Mouse (Mus musculus) stomach, embryonic 15.5 days (tissue): ENCODE data around the gene Tmem219. TPM values are rescaled to one million over a fixed set of nuclear protein-coding genes. Genes with fewer than 3 reads are reported as not detected.
"Not testable (repeated sequence)": the region's sequence is repeated elsewhere in the genome, so short reads cannot be mapped to it uniquely, and the experiment has no call there.

Source experiments
- ATAC-seq: fragments of 200-750 bp; cut with Nextera tagmentation; 2 replicates; pipeline ENCODE4 v1.8.0; 2017; ENCODE audit warnings: low read depth, moderate number of reproducible peaks, moderate TSS enrichment; ENCODE audit not compliant: insufficient read depth, low FRiP score
- H3K27ac ChIP-seq: fragments of 300-500 bp; sonication (generic); 2 replicates; pipeline ENCODE4 v1.5.1; 2015; ENCODE audit warnings: mild to moderate bottlenecking, inconsistent platforms
- H3K27me3 ChIP-seq: fragments of 300-500 bp; sonication (generic); replicated peaks from 2 replicates; pipeline ENCODE4 v1.6.1; 2015; ENCODE audit warnings: inconsistent platforms
- H3K36me3 ChIP-seq: fragments of 300-500 bp; sonication (generic); 2 replicates; pipeline ENCODE4 v1.6.1; 2015; ENCODE audit warnings: inconsistent platforms
- H3K4me1 ChIP-seq: fragments of 300-500 bp; sonication (generic); 2 replicates; pipeline ENCODE4 v1.6.1; 2015; ENCODE audit warnings: inconsistent platforms
- H3K4me2 ChIP-seq: fragments of 300-500 bp; sonication (generic); 2 replicates; pipeline ENCODE4 v1.6.1; 2015; ENCODE audit warnings: mild to moderate bottlenecking, inconsistent platforms
- H3K4me3 ChIP-seq: fragments of 300-500 bp; sonication (generic); replicated peaks from 2 replicates; pipeline ENCODE4 v1.5.1; 2015; ENCODE audit warnings: inconsistent platforms
- H3K9ac ChIP-seq: fragments of 300-500 bp; sonication (generic); 2 replicates; pipeline ENCODE4 v1.6.1; 2015; ENCODE audit warnings: inconsistent platforms
- H3K9me3 ChIP-seq: fragments of 300-500 bp; sonication (generic); 2 replicates; pipeline ENCODE4 v1.6.1; 2016; ENCODE audit warnings: inconsistent platforms
- WGBS: fragments of 180-500 bp; shearing (Covaris S2); methylation state at CpG from one replicate; pipeline ENCODE4 v1.1.7; 2015; 5-methylcytosine and 5-hydroxymethylcytosine counted together
- polyA plus RNA-seq: library from polyadenylated mRNA; unstranded; fragments of >200 nt; fragmentation: Nextera tagmentation; extraction: Ambion mirVana; gene quantifications from 2 replicates; pipeline ENCODE4 v1.2.1, GENCODE M21; 2015

Gene Tmem219
- polyA plus RNA-seq, 1 experiment from 2014 or later = 32.0 TPM

DNA sequence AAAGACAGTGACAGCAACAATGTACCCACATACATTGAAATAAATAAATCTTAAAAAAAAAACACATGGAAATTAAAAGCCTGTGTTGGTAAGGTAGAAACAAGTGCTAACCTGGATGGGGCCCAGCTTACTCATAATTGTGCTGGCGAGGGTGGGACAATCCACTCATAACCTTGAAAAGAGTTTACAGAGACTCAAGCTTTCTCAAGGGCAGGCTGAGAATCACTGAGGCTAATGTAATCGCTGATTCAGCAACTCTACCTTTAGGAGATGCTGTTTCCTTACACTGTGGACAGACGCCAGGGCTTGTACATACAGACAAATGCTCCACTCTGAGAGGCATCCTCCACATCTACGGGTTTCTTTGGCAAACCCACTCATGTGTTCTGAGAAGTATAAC, 2.7 kb downstream of the Tmem219 start:
- Histone ChIP-seq H3K4me3 (no peak overlapping the region), H3K36me3 (no peaks in the 10 kb centered on the region), H3K9ac (no peak overlapping the region), H3K27me3 (no peaks in the 10 kb centered on the region), H3K27ac (no peak overlapping the region), H3K9me3 (no peaks in the 10 kb centered on the region), H3K4me2 (no peak overlapping the region), H3K4me1 (peaks cover 9% of the 10 kb centered on the region)
- no peak for ATAC-seq
- WGBS = 68% methylated on average over 4 of the region's 4 CpGs

GRCm38 (mm10) chr7:126918356-126918755, 4.4 kb downstream of the Tmem219 start:
- not testable (repeated sequence) for H3K4me2 ChIP-seq, H3K4me1 ChIP-seq, ATAC-seq, H3K9ac ChIP-seq, H3K36me3 ChIP-seq, H3K27me3 ChIP-seq, H3K9me3 ChIP-seq, H3K4me3 ChIP-seq, H3K27ac ChIP-seq
- WGBS = 20% methylated on average over 4 of the region's 4 CpGs

DNA sequence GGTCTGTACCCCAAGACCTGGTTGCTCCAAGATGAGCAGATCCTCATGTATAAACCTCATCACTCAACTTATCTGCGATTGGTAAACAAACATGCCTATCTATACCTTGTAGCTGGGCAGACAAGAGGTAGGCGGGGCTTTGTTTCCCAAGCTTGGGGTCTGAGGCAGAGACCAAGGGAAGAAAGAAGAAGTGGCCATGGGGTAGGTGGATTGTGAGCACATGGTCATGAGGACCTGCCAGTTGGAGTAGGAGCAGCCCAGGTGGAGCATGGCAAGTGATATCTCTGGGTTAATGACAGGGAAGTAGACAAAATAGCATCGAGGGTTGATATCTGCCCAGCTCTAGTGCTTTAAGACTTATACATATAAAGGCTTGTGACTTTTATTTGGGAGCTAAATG, 7.9 kb downstream of the Tmem219 start:
- Histone ChIP-seq H3K4me3 (no peak overlapping the region), H3K27me3 (no peaks in the 10 kb centered on the region), H3K9me3 (no peaks in the 10 kb centered on the region), H3K4me1 (no peaks in the 10 kb centered on the region), H3K36me3 (no peaks in the 10 kb centered on the region), H3K9ac (no peak overlapping the region), H3K27ac (no peak overlapping the region), H3K4me2 (no peak overlapping the region)
- no peak for ATAC-seq
- 75% methylated on average over 3 of the region's 3 CpGs for WGBS

DNA sequence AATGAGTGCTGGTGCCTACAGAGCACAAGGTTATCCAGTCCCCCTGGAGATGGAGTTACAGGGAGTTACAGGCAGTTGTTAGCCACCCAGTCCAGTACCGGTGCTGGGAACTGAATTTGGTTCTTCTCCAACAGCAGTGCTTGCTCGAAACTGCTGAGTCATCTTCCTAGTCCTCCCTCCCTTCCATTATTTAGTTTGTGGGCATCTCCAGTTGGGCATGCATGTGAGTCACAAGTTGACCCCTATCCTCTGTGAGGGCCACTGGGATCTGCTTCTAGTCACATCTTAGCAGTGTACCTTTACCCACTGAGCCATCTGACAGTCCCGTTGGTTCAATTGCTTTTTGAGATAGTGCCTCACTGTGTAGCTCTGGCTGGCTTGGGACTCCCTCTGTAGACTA, 17.1 kb downstream of the Tmem219 start:
- Histone ChIP-seq H3K27ac (no peak overlapping the region), H3K27me3 (no peaks in the 10 kb centered on the region), H3K9me3 (no peaks in the 10 kb centered on the region), H3K36me3 (no peaks in the 10 kb centered on the region), H3K4me1 (no peaks in the 10 kb centered on the region), H3K4me2 (no peak overlapping the region), H3K4me3 (no peak overlapping the region), H3K9ac (no peak overlapping the region)
- WGBS = 70% methylated on average over 3 of the region's 3 CpGs
- no peak for ATAC-seq

DNA sequence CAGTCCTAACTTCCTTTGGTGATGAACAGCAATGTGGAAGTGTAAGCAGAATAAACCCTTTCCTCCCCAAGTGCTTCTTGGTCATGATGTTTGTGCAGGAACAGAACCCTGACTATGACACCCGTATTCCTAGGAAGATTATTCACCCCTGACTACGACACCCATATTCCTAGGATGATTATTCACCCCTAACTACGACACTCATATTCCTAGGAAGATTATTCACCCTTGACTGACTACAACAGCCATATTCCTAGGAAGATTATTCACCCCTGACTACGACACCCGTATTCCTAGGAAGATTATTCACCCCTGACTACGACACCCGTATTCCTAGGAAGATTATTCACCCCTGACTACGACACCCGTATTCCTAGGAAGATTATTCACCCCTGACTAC, 22.9 kb downstream of the Tmem219 start:
- not testable (repeated sequence) for H3K9ac ChIP-seq, H3K4me2 ChIP-seq, H3K27ac ChIP-seq, H3K4me3 ChIP-seq, ATAC-seq, H3K36me3 ChIP-seq, H3K27me3 ChIP-seq, H3K9me3 ChIP-seq
- peaks cover 15% of the 10 kb centered on the region for H3K4me1 ChIP-seq
- 97% methylated on average over 8 of the region's 9 CpGs for WGBS

- H3K4me2 ChIP-seq = peak overlapping the region; percentile 70
- peaks cover 15% of the 10 kb centered on the region for H3K4me1 ChIP-seq
- H3K9ac ChIP-seq = peak overlapping the region; percentile 62; the same call in 1 of the 2 replicates
- no peaks in the 10 kb centered on the region for H3K27me3 ChIP-seq
- H3K27ac ChIP-seq = peak overlapping the region; percentile 78
- H3K36me3 ChIP-seq = no peaks in the 10 kb centered on the region
- H3K9me3 ChIP-seq = no peaks in the 10 kb centered on the region
- peak; percentile 95 for ATAC-seq
- 11% methylated on average over 37 of the region's 37 CpGs for WGBS
- peak overlapping the region; percentile 72 for H3K4me3 ChIP-seq
Measured at GRCm38 (mm10) chr7:126898102-126898990, 24.4 kb downstream of the Tmem219 start.

DNA sequence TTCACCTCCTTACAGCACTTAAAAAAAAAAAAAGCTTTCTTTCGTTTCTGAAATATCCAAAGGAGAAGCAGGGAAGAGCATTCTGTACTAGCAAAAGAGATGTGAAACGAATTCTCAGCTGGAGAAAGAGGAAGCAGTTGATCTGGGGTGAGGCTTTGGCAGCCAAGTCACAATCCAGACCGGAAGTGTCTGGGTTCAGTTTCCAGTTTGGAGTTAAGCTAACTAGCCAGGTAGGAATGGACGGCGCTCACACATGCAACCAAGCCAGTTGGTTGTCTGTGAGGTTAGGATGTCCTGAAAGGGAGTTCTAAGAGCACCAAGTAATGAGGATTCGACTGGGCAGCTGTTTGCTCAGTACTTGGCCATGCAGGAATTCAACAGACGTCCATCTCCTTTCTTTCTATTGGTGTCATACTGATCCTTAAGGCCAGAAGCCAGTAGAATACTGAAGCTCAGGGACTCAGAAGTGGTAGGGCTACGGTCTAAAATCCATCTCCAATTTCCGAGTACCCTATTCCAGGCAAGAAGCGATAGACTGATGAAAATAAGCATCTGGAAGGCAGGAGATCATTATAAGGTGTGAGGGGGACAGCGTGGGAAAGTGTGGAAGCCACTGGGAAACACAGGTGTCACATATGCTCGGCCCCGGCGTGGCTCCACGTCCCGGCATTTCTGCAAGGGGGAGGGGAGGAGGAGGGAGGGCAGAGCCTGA, 25.2 kb downstream of the Tmem219 start:
- no peaks in the 10 kb centered on the region for H3K27me3 ChIP-seq
- H3K36me3 ChIP-seq = no peaks in the 10 kb centered on the region
- no peaks in the 10 kb centered on the region for H3K9me3 ChIP-seq
- H3K9ac ChIP-seq = peak overlapping the region; percentile 62; the same call in 1 of the 2 replicates
- 19% methylated on average over 15 of the region's 16 CpGs for WGBS
- H3K4me2 ChIP-seq = peak overlapping the region; percentile 70
- peak; percentile 66 for ATAC-seq
- H3K27ac ChIP-seq = peak overlapping the region; percentile 78
- H3K4me1 ChIP-seq = peaks cover 15% of the 10 kb centered on the region
- peak overlapping the region; percentile 72 for H3K4me3 ChIP-seq

- peaks cover 15% of the 10 kb centered on the region for H3K4me1 ChIP-seq
- H3K27me3 ChIP-seq = no peaks in the 10 kb centered on the region
- H3K9me3 ChIP-seq = no peaks in the 10 kb centered on the region
- H3K36me3 ChIP-seq = no peaks in the 10 kb centered on the region
- no peak overlapping the region for H3K4me3 ChIP-seq
- H3K27ac ChIP-seq = 0 out of 2 replicates have a peak overlapping the region, but pooled peaks have one; percentile 17
- no peak overlapping the region for H3K9ac ChIP-seq
- 83% methylated on average over 5 of the region's 5 CpGs for WGBS
- ATAC-seq = no peak
- peak overlapping the region; percentile 70 for H3K4me2 ChIP-seq
Measured at GRCm38 (mm10) chr7:126896912-126897311, 25.8 kb downstream of the Tmem219 start.

DNA sequence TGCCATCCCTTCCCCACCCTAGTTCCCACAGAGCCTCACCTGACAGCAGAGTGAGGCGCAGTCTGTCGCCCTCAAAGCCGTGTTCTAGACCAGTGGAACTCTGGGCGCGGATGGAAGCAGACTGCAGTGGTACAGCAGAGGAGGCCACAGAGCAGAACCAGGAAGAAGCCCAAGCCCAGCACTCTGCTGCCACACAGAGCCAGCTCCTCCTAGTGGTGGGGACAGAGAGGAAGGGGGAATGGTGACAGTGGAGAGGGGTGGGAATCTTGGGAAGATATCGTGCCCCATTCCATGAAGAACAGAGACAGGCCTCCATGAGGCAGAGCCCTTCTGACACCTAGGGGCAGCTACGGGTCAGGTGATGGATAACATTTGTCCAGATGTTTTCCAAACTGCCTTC, 33.9 kb downstream of the Tmem219 start:
- H3K4me3 ChIP-seq = no peak overlapping the region
- no peak overlapping the region for H3K9ac ChIP-seq
- 53% methylated on average over 7 of the region's 7 CpGs for WGBS

DNA sequence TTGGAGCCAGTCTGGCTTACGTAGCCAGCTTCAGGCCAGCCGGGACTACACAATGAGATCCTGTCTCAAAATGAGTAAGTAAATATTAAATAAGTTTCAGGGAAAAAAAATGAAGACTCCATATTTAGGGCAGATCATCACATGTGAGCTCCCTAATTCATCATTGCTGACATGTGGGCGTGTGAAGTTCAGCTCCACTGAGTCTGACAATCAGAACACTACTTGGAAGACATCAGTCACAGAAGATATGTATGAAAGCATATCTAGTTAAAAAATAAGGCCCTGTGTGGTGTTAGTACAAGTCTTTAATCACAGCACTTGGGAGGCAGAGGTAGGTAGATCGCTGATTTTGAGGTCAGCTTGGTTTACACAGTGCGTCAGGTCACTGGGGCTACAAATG, 35.4 kb downstream of the Tmem219 start:
- no peak overlapping the region for H3K27ac ChIP-seq
- H3K4me1 ChIP-seq = peaks cover 7% of the 10 kb centered on the region
- no peaks in the 10 kb centered on the region for H3K9me3 ChIP-seq
- no peak overlapping the region for H3K9ac ChIP-seq
- peaks cover 6% of the 10 kb centered on the region; the same call in 1 of the 2 replicates for H3K36me3 ChIP-seq
- no peak for ATAC-seq
- no peaks in the 10 kb centered on the region for H3K27me3 ChIP-seq
- 59% methylated on average over 5 of the region's 5 CpGs for WGBS
- no peak overlapping the region for H3K4me3 ChIP-seq
- H3K4me2 ChIP-seq = no peak overlapping the region

More for the DNA sequence above, 33.9 kb downstream of the Tmem219 start:
- Histone ChIP-seq H3K27me3 (no peaks in the 10 kb centered on the region), H3K4me1 (no peaks in the 10 kb centered on the region), H3K36me3 (peaks cover 6% of the 10 kb centered on the region; the same call in 1 of the 2 replicates), H3K4me2 (no peak overlapping the region), H3K27ac (no peak overlapping the region), H3K9me3 (no peaks in the 10 kb centered on the region)
- ATAC-seq = no peak

- Histone ChIP-seq H3K4me3 (peak within 1 kb of the TSS; percentile 80), H3K4me2 (peak within 1 kb of the TSS; percentile 92), H3K4me1 (peaks cover 17% of the 10 kb centered on the region), H3K9me3 (no peaks in the 10 kb centered on the region), H3K36me3 (peaks cover 12% of the 10 kb centered on the region), H3K27ac (peak within 1 kb of the TSS; percentile 94), H3K27me3 (no peaks in the 10 kb centered on the region), H3K9ac (peak within 1 kb of the TSS; percentile 84)
- ATAC-seq = peak; percentile 96
- WGBS = under 1% methylated on average over 56 of the region's 56 CpGs
Measured at GRCm38 (mm10) chr7:126884286-126885164, 38.2 kb downstream of the Tmem219 start, which contains the start of gene Taok2. Taok2 (minus strand) TSS chr7:126884703.
